Mouse (Mus musculus): ENCODE results near the gene Svs1. TPM values are rescaled to one million over a fixed set of nuclear protein-coding genes. Genes with fewer than 3 reads are reported as not detected.

The Svs1 gene
- polyA plus RNA-seq, 1 experiment, result not detected

DNA sequence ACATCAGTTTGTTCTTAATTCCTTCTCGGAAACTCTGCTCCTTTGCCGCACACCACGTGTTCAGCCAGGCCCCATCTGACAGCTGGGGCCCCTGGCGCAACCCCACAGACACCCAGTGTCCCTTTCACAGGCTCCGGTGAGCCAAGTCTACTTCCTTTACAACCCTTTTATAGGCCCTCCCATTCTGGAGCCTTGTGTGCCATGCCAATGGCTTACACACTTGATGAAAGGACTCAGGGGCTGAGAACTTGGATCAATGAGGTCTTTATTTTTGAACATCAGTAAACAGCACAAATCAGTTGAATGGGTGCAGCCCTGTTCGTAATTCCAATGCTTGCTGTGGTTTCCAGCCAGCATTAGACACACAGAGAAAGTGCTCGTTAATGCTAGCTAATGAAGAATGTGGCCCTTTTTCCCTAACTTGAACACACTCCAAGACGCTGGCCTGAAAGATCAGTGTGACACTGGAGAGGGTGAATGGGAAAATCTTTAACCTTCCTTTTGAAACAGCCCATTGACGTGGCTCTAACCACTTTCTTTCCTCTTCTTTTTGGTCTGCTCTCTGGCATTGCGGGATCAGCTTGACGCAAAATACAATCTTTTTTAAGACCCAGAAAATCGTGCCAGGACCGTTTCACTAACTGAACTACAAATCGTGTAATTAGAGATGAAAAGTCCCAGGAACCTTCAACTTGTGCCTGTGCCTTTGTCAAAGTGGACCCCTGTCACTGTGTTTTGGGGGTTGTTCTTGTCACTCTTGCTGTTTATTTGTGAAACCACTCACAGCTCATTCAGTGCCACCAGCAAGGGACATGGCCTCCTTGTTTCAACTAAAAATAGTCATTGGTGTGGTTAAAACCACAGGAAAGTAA, 34.7 kb downstream of the Svs1 start:
- Histone ChIP-seq H3K4me3 (ENCODE audit: insufficient read depth, poor library complexity, severe bottlenecking) (no peak overlapping the region), H3ac (ENCODE audit: control insufficient read depth, insufficient read length, low read depth) (no peak overlapping the region), H3K79me3 (ENCODE audit: low read depth) (no peaks in the 10 kb centered on the region), H3K36me3 (ENCODE audit: control insufficient read depth, insufficient read depth) (no peaks in the 10 kb centered on the region), H3K27me3 (ENCODE audit: control insufficient read depth, insufficient read depth, insufficient read length) (no peaks in the 10 kb centered on the region), H3K79me2 (ENCODE audit: control insufficient read depth, insufficient read depth) (no peaks in the 10 kb centered on the region)
- TF ChIP-seq CTCF (IDR thresholded peaks at IDR 0.05; ENCODE audit: control insufficient read depth, insufficient read depth, insufficient read length) (no peak), USF1 (IDR thresholded peaks at IDR 0.05; ENCODE audit: low read depth) (no peak), FOSL1 (IDR thresholded peaks at IDR 0.05; ENCODE audit: insufficient read depth, low read length, poor library complexity, severe bottlenecking) (no peak), MAX (IDR thresholded peaks at IDR 0.05) (no peak), MYOD1 (IDR thresholded peaks at IDR 0.05; ENCODE audit: control insufficient read depth, insufficient read length, low read depth) (no peak), MYOG (IDR thresholded peaks at IDR 0.05; ENCODE audit: control insufficient read depth, extremely low read depth, insufficient read length) (no peak), CEBPB (IDR thresholded peaks at IDR 0.05; ENCODE audit: low read depth) (no peak)

DNA sequence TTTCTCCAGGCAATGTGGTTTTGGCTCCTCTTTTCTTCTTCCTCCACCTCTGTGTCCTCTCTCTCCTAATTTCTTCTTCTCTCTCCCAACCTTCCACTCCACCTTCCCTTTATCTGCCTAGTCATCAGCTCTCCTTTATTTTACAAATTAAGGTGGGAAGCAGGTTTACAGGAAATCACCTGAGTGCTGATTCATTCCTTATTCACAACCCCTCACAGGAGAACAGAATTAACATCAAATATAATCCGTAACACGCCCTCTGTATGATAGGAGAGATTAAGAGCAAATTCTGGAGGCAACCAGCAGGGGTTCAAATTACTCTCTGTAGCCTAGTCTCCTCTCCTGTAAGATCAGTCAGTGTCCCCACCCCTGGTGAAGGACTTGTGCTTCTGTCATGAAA, 35.7 kb downstream of the Svs1 start:
- no peak overlapping the region for H3ac ChIP-seq (ENCODE audit: control insufficient read depth, insufficient read length, low read depth)
- TF ChIP-seq CEBPB (IDR thresholded peaks at IDR 0.05; ENCODE audit: low read depth) (no peak), CTCF (IDR thresholded peaks at IDR 0.05; ENCODE audit: control insufficient read depth, insufficient read depth, insufficient read length) (no peak), USF1 (IDR thresholded peaks at IDR 0.05; ENCODE audit: low read depth) (no peak), FOSL1 (IDR thresholded peaks at IDR 0.05; ENCODE audit: insufficient read depth, low read length, poor library complexity, severe bottlenecking) (no peak), MAX (IDR thresholded peaks at IDR 0.05) (no peak), MYOG (IDR thresholded peaks at IDR 0.05; ENCODE audit: control insufficient read depth, extremely low read depth, insufficient read length) (no peak), MYOD1 (IDR thresholded peaks at IDR 0.05; ENCODE audit: control insufficient read depth, insufficient read length, low read depth) (no peak)
- no peaks in the 10 kb centered on the region for H3K79me2 ChIP-seq (ENCODE audit: control insufficient read depth, insufficient read depth)
- no peak overlapping the region for H3K4me3 ChIP-seq (ENCODE audit: insufficient read depth, poor library complexity, severe bottlenecking)
- no peaks in the 10 kb centered on the region for H3K79me3 ChIP-seq (ENCODE audit: low read depth)
- no peaks in the 10 kb centered on the region for H3K36me3 ChIP-seq (ENCODE audit: control insufficient read depth, insufficient read depth)
- no peaks in the 10 kb centered on the region for H3K27me3 ChIP-seq (ENCODE audit: control insufficient read depth, insufficient read depth, insufficient read length)

DNA sequence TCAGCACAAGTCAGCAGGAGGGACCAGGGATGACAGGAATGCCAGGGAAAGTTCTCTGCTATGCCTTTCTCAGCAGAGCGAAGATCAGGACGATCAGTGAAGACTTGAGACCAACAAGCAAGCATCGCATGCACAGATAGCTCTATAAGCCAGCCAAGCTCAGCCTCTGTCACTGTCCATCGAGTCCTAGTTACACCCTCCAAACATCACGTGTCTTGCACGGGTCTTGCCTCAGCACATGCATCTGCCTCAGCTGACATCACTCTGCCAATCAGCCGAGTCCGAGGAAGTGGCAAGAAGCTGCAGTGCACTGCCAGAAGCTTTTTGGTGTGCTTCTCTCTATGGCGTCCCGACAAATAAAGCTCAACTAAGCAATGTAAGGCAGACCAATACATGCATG, 36.7 kb downstream of the Svs1 start:
- no peak for TF ChIP-seq MYOG (IDR thresholded peaks at IDR 0.05; ENCODE audit: control insufficient read depth, extremely low read depth, insufficient read length)
- peak; percentile 10 for TF ChIP-seq USF1 (IDR thresholded peaks at IDR 0.05; ENCODE audit: low read depth)
- Histone ChIP-seq H3K36me3 (ENCODE audit: control insufficient read depth, insufficient read depth) (no peaks in the 10 kb centered on the region), H3K79me3 (ENCODE audit: low read depth) (no peaks in the 10 kb centered on the region), H3K4me3 (ENCODE audit: insufficient read depth, poor library complexity, severe bottlenecking) (no peak overlapping the region), H3K79me2 (ENCODE audit: control insufficient read depth, insufficient read depth) (no peaks in the 10 kb centered on the region), H3ac (ENCODE audit: control insufficient read depth, insufficient read length, low read depth) (no peak overlapping the region), H3K27me3 (ENCODE audit: control insufficient read depth, insufficient read depth, insufficient read length) (no peaks in the 10 kb centered on the region)

DNA sequence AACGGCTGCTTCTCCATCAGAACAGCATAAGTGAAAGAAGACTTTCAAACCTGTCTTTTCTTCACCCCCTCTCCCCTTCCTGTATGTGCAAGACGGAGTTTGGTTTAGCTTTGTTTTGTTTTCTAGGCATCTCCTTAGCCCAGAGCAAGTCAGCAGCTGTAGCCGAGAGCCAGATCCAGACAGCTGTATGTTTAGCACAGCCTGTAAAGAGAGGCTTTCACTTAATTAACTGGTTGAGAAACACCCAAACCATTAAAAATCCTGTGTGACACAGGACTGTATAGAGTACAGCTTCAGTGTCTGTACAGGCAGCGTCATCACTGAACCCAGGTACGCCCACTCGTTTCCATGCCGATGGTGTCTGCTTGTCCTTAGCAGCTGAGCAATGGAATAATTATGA, 38.6 kb downstream of the Svs1 start:
- Histone ChIP-seq H3K4me3 (ENCODE audit: insufficient read depth, poor library complexity, severe bottlenecking) (no peak overlapping the region), H3K79me2 (ENCODE audit: control insufficient read depth, insufficient read depth) (no peaks in the 10 kb centered on the region), H3K27me3 (ENCODE audit: control insufficient read depth, insufficient read depth, insufficient read length) (peaks cover 6% of the 10 kb centered on the region), H3ac (ENCODE audit: control insufficient read depth, insufficient read length, low read depth) (no peak overlapping the region), H3K79me3 (ENCODE audit: low read depth) (no peaks in the 10 kb centered on the region), H3K36me3 (ENCODE audit: control insufficient read depth, insufficient read depth) (no peaks in the 10 kb centered on the region)
- no peak for TF ChIP-seq MAX (IDR thresholded peaks at IDR 0.05)
- TF ChIP-seq CEBPB (IDR thresholded peaks at IDR 0.05; ENCODE audit: low read depth), result no peak
- TF ChIP-seq CTCF (IDR thresholded peaks at IDR 0.05; ENCODE audit: control insufficient read depth, insufficient read depth, insufficient read length), result no peak
- TF ChIP-seq FOSL1 (IDR thresholded peaks at IDR 0.05; ENCODE audit: insufficient read depth, low read length, poor library complexity, severe bottlenecking), result no peak
- TF ChIP-seq MYOG (IDR thresholded peaks at IDR 0.05; ENCODE audit: control insufficient read depth, extremely low read depth, insufficient read length), result no peak
- no peak for TF ChIP-seq MYOD1 (IDR thresholded peaks at IDR 0.05; ENCODE audit: control insufficient read depth, insufficient read length, low read depth)
- no peak for TF ChIP-seq USF1 (IDR thresholded peaks at IDR 0.05; ENCODE audit: low read depth)

DNA sequence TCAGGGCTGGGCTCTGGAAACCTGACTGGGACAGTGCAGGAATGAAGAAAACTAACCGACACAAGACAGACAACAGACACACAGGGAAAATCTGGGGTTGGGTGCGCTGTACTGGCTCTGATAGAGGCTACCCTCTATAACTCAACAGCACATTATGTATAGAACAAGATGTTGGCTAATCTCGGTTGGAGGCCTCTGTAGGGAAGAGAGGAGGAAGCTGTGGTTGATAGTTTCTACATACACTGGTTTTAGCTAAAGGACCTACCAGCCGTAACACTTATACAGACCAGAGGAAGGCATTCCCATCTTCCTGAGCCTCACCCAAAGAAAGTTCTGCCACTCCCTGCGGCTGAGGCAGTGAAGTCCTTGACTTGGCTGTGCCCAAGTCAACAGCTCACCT, 39.8 kb downstream of the Svs1 start:
- no peaks in the 10 kb centered on the region for H3K36me3 ChIP-seq (ENCODE audit: control insufficient read depth, insufficient read depth)
- no peak overlapping the region for H3ac ChIP-seq (ENCODE audit: control insufficient read depth, insufficient read length, low read depth)
- no peaks in the 10 kb centered on the region for H3K79me2 ChIP-seq (ENCODE audit: control insufficient read depth, insufficient read depth)
- TF ChIP-seq FOSL1 (IDR thresholded peaks at IDR 0.05; ENCODE audit: insufficient read depth, low read length, poor library complexity, severe bottlenecking) (no peak), MAX (IDR thresholded peaks at IDR 0.05) (no peak), USF1 (IDR thresholded peaks at IDR 0.05; ENCODE audit: low read depth) (no peak), CTCF (IDR thresholded peaks at IDR 0.05; ENCODE audit: control insufficient read depth, insufficient read depth, insufficient read length) (no peak), MYOD1 (IDR thresholded peaks at IDR 0.05; ENCODE audit: control insufficient read depth, insufficient read length, low read depth) (no peak), CEBPB (IDR thresholded peaks at IDR 0.05; ENCODE audit: low read depth) (no peak), MYOG (IDR thresholded peaks at IDR 0.05; ENCODE audit: control insufficient read depth, extremely low read depth, insufficient read length) (no peak)
- H3K4me3 ChIP-seq (ENCODE audit: insufficient read depth, poor library complexity, severe bottlenecking), result no peak overlapping the region
- no peaks in the 10 kb centered on the region for H3K79me3 ChIP-seq (ENCODE audit: low read depth)
- H3K27me3 ChIP-seq (ENCODE audit: control insufficient read depth, insufficient read depth, insufficient read length), result peaks cover 6% of the 10 kb centered on the region

All from C2C12 (cell line).